Mouse (Mus musculus): Measurements from ENCODE around the gene Gm10840.

DNA sequence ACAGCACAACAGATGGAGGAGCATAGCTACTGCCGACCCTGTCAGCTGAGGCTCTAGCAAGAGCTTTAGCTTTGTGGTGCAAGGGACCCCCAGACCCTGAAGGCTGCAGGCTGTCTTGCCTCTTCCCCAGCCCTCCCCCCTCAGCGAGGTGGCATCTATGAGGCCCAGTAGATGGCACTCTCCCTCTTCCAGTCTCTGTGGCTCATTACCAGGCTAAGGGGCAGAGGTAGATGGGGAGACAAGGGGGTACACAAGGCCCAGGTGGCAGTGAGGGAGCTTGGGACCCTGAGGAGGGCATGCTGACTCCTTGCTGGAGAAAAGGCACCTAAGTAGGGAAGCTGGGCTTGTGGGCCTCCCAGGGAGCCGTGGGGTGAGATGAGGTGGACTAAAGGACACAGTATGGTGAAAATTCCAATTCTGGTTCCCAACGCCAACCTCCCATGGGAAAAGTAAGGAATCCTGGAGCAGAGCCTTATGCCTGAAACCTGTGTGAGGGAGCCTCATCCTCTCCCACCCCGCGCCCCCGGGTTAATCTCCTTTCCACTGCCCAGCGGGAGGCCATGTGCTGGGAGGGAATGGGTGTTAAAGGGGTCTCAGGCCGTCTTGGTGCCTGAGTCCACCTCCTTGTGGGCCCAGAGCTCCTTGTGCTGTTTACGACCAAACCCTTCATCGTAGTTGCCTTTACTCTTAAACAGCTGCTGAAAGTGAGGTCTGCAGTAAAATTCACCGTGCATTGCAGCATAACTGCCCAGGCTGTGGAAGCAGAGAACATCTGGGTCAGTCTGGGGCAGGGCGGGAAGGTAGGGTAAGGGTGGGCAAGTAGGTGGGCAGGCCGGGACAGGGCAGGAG, 2.3 kb upstream of the Gm10840 start:
- no peak for TF ChIP-seq RCOR1 (conservative IDR thresholded peaks at IDR 0.05; ENCODE audit: low read depth, low read length)
- peak; percentile 7 to 85; a peak in 2 of 4 replicates for TF ChIP-seq CTCF (conservative IDR thresholded peaks at IDR 0.05 in 1 of 2, IDR thresholded peaks at IDR 0.05 in 1 of 2; ENCODE audit: low read depth in 2 of 2, low read length in 2 of 2)
